Mouse (Mus musculus) mouse trophoblast stem cell (cell line): ENCODE results near the gene Lrrc66.

Source experiments
- in situ Hi-C, 2 experiments: fragments of 300-500 bp; cut with MseI, MboI; formaldehyde crosslinking; loops; 2 replicates in 1 of 2; 3 replicates in 1 of 2; pipeline ENCODE4 v1.15.1; 2025

Lrrc66 gene

GRCm38 (mm10) chr5:73564038-73564437 lies 68.3 kb downstream of the Lrrc66 start:
- in situ Hi-C loops: no loop called here

- in situ Hi-C loops: no loop called here
Observed at GRCm38 (mm10) chr5:73558756-73559155, 73.6 kb downstream of the Lrrc66 start.

GRCm38 (mm10) chr5:73556733-73557425 lies 75.4 kb downstream of the Lrrc66 start:
- in situ Hi-C loops: no loop called here
